Mouse (Mus musculus) spleen, adult 2 months (tissue): ENCODE data around the gene Olfr874.

Source experiments
- CTCF ChIP-seq: fragments of 200-500 bp; IDR thresholded peaks from 2 replicates; pipeline ENCODE4 v1.5.1; 2011; ENCODE audit warnings: mild to moderate bottlenecking, inconsistent platforms; ENCODE audit not compliant: insufficient read depth, insufficient read length, insufficient replicate concordance; ENCODE audit errors: extremely low read depth
- POLR2A ChIP-seq: fragments of 200-500 bp; IDR thresholded peaks from 2 replicates; pipeline ENCODE4 v1.6.1; 2011; ENCODE audit warnings: low read depth, low read length, inconsistent platforms

DNA sequence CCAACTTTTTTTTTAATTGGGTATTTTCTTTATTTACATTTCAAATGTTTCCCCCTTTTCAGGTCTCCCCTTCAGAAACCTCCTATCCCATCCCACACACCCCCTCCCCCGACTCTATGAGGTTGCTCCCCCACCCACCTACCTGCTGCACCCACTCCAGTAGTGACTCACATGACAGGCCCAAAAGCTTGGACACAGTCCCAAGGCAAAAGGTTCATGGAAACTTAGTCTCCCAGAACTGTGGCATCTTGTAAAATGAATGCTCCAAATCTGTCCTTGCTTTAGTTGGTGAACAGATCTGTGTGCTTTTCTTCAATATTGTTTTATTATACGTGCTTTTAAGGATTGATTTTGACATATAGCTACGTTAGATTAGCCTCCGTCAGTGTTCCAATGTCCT lies 7.1 kb downstream of the Olfr874 start:
- TF ChIP-seq CTCF = no peak
- no peak for TF ChIP-seq POLR2A
